Mouse (Mus musculus): Measurements from ENCODE around the gene Ptcra. TPM values are rescaled to one million over a fixed set of nuclear protein-coding genes. Genes with fewer than 3 reads are reported as not detected.

Ptcra gene
- polyA plus RNA-seq, 1 experiment = 2.0 TPM

GRCm38 (mm10) chr17:46728021-46728420 is 35.5 kb downstream of the Ptcra start:
- no peak overlapping the region for H3K27ac ChIP-seq (ENCODE audit: control insufficient read depth, insufficient read depth, low read depth, low read length, poor library complexity)
- TF ChIP-seq CTCF (IDR thresholded peaks at IDR 0.05; ENCODE audit: control insufficient read depth, insufficient read depth, low read length) (peak; percentile 37; the same call in 1 of the 2 replicates), POLR2A (IDR thresholded peaks at IDR 0.05; ENCODE audit: borderline replicate concordance, control insufficient read depth, low read depth, low read length) (no peak)
- WGBS = 56% methylated on average over 6 of the region's 6 CpGs
- no peaks in the 10 kb centered on the region for H3K4me1 ChIP-seq (ENCODE audit: control insufficient read depth, insufficient read depth, low read length)
- no peak overlapping the region for H3K4me3 ChIP-seq (replicated peaks; ENCODE audit: control insufficient read depth, low read depth, low read length)

DNA sequence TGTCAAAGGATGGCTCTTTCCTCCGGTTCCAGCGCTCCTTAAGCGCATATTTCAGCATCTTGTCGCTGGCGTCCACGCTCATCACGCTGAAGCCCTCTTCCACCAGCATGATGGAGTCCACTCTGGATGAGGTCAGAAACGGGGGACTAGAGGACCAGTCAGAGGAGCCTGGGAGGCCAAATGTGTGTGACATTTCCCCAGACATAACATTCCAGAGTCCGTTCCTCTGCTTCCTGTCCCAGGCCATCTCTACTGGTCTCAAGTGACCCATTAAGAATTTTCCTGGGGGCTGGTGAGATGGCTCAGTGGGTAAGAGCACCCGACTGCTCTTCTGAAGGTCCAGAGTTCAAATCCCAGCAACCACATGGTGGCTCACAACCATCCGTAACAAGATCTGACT is 36.2 kb downstream of the Ptcra start:
- WGBS = 88% methylated on average over 11 of the region's 11 CpGs
- no peak overlapping the region for H3K4me3 ChIP-seq (replicated peaks; ENCODE audit: control insufficient read depth, low read depth, low read length)
- no peak overlapping the region for H3K27ac ChIP-seq (ENCODE audit: control insufficient read depth, insufficient read depth, low read depth, low read length, poor library complexity)
- no peaks in the 10 kb centered on the region for H3K4me1 ChIP-seq (ENCODE audit: control insufficient read depth, insufficient read depth, low read length)
- TF ChIP-seq POLR2A (IDR thresholded peaks at IDR 0.05; ENCODE audit: borderline replicate concordance, control insufficient read depth, low read depth, low read length) (no peak), CTCF (IDR thresholded peaks at IDR 0.05; ENCODE audit: control insufficient read depth, insufficient read depth, low read length) (no peak)

GRCm38 (mm10) chr17:46725731-46726645 is 37.5 kb downstream of the Ptcra start:
- TF ChIP-seq POLR2A (IDR thresholded peaks at IDR 0.05; ENCODE audit: borderline replicate concordance, control insufficient read depth, low read depth, low read length) (no peak), CTCF (IDR thresholded peaks at IDR 0.05; ENCODE audit: control insufficient read depth, insufficient read depth, low read length) (no peak)
- Histone ChIP-seq H3K4me3 (replicated peaks; ENCODE audit: control insufficient read depth, low read depth, low read length) (no peak overlapping the region), H3K4me1 (ENCODE audit: control insufficient read depth, insufficient read depth, low read length) (no peaks in the 10 kb centered on the region), H3K27ac (ENCODE audit: control insufficient read depth, insufficient read depth, low read depth, low read length, poor library complexity) (no peak overlapping the region)
- WGBS = 82% methylated on average over 26 of the region's 26 CpGs

- Histone ChIP-seq H3K4me1 (ENCODE audit: control insufficient read depth, insufficient read depth, low read length) (no peaks in the 10 kb centered on the region), H3K27ac (ENCODE audit: control insufficient read depth, insufficient read depth, low read depth, low read length, poor library complexity) (no peak overlapping the region), H3K4me3 (replicated peaks; ENCODE audit: control insufficient read depth, low read depth, low read length) (no peak overlapping the region)
- WGBS = 78% methylated on average over 9 of the region's 9 CpGs
- TF ChIP-seq POLR2A (IDR thresholded peaks at IDR 0.05; ENCODE audit: borderline replicate concordance, control insufficient read depth, low read depth, low read length) (no peak), CTCF (IDR thresholded peaks at IDR 0.05; ENCODE audit: control insufficient read depth, insufficient read depth, low read length) (peak; percentile 49; the same call in 1 of the 2 replicates)
Measured at GRCm38 (mm10) chr17:46725273-46725672, 38.2 kb downstream of the Ptcra start.

GRCm38 (mm10) chr17:46724477-46725084 is 38.9 kb downstream of the Ptcra start:
- no peak overlapping the region for H3K4me3 ChIP-seq (replicated peaks; ENCODE audit: control insufficient read depth, low read depth, low read length)
- TF ChIP-seq CTCF (IDR thresholded peaks at IDR 0.05; ENCODE audit: control insufficient read depth, insufficient read depth, low read length) (no peak), POLR2A (IDR thresholded peaks at IDR 0.05; ENCODE audit: borderline replicate concordance, control insufficient read depth, low read depth, low read length) (no peak)
- no peak overlapping the region for H3K27ac ChIP-seq (ENCODE audit: control insufficient read depth, insufficient read depth, low read depth, low read length, poor library complexity)
- no peaks in the 10 kb centered on the region for H3K4me1 ChIP-seq (ENCODE audit: control insufficient read depth, insufficient read depth, low read length)
- 83% methylated on average over 19 of the region's 20 CpGs for WGBS

- no peak overlapping the region for H3K4me3 ChIP-seq (replicated peaks; ENCODE audit: control insufficient read depth, low read depth, low read length)
- H3K27ac ChIP-seq (ENCODE audit: control insufficient read depth, insufficient read depth, low read depth, low read length, poor library complexity) = no peak overlapping the region
- H3K4me1 ChIP-seq (ENCODE audit: control insufficient read depth, insufficient read depth, low read length) = no peaks in the 10 kb centered on the region
- WGBS = 85% methylated on average over 7 of the region's 7 CpGs
- TF ChIP-seq POLR2A (IDR thresholded peaks at IDR 0.05; ENCODE audit: borderline replicate concordance, control insufficient read depth, low read depth, low read length) = no peak
Measured at GRCm38 (mm10) chr17:46721077-46721476, 42.4 kb downstream of the Ptcra start.

DNA sequence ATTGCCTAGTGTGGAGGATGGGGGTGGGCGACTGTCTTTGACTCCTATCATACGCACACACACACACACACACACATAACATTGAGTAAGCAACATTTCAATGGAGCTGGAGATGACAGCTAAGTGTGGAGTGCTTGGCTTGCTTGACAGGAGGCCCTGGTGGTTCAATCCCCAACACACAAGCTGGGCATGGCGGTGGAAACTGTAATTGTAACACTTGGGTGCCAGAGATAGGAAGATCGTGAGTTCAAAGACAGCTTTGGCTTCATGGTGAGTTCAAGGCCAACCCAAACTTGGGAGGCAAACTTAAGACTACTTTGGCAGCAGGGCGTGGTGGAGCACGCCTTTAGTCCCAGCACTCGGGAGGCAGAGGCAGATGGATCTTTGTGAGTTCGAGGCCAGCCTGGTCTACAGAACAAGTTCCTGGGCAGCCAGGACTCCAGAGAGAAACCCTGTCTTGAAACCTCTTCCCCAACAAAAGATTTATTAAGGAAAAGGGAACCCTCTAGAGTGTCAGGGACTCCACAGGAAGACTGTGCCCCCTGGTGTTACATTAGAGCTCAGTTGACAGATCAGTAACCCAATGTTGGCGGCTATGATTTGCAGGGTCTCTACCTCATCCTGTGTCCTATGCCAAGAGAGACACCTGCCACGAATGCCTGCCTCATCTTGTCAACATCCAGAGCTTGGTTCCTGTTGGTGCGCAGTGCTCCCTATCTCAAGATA is 48.6 kb downstream of the Ptcra start:
- TF ChIP-seq CTCF (IDR thresholded peaks at IDR 0.05; ENCODE audit: control insufficient read depth, insufficient read depth, low read length) (no peak), POLR2A (IDR thresholded peaks at IDR 0.05; ENCODE audit: borderline replicate concordance, control insufficient read depth, low read depth, low read length) (no peak)
- no peaks in the 10 kb centered on the region for H3K4me1 ChIP-seq (ENCODE audit: control insufficient read depth, insufficient read depth, low read length)
- 87% methylated on average over 11 of the region's 11 CpGs for WGBS
- no peak overlapping the region for H3K4me3 ChIP-seq (replicated peaks; ENCODE audit: control insufficient read depth, low read depth, low read length)
- no peak overlapping the region for H3K27ac ChIP-seq (ENCODE audit: control insufficient read depth, insufficient read depth, low read depth, low read length, poor library complexity)

GRCm38 (mm10) chr17:46713849-46714248 is 49.7 kb downstream of the Ptcra start:
- Histone ChIP-seq H3K27ac (ENCODE audit: control insufficient read depth, insufficient read depth, low read depth, low read length, poor library complexity) (no peak overlapping the region), H3K4me1 (ENCODE audit: control insufficient read depth, insufficient read depth, low read length) (no peaks in the 10 kb centered on the region), H3K4me3 (replicated peaks; ENCODE audit: control insufficient read depth, low read depth, low read length) (no peak overlapping the region)
- TF ChIP-seq POLR2A (IDR thresholded peaks at IDR 0.05; ENCODE audit: borderline replicate concordance, control insufficient read depth, low read depth, low read length) = no peak
- 87% methylated on average over 9 of the region's 9 CpGs for WGBS

All from bone marrow, adult 2 months (tissue).